Mouse (Mus musculus): ENCODE measurements around the gene Serinc3. TPM values are rescaled to one million over a fixed set of nuclear protein-coding genes. Genes with fewer than 3 reads are reported as not detected.

The Serinc3 gene
- polyA plus RNA-seq, 1 experiment from 2014 or later, result 54.3 TPM

DNA sequence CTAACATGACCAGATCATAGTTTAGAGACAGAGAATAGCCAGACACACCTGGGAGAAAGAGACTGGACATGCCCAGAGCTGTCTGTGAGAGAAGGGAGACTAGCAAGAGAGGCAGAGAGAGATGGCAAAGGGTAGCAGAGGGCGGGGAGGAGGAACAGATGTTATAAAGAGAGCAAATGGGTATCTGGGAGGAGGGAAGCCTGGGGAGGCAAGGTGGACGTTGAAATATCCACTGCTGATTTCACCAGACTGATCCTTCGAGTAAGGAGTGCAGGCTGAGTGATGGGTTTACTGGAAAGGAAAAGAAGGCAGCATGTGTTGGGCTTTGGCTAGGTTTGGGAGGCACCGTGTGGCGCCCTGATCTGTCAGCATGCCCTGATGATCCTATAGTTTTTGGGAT is 29.5 kb upstream of the Serinc3 start:
- H3K4me1 ChIP-seq (replicated peaks; ENCODE audit: control insufficient read depth, insufficient read depth, low read length), result peaks cover 35% of the 10 kb centered on the region
- DNase-seq (ENCODE audit: low spot score), result no peak
- peak overlapping the region; percentile 62 for H3K27ac ChIP-seq (ENCODE audit: low read depth)
- H3K36me3 ChIP-seq (ENCODE audit: control insufficient read depth, insufficient read depth, low read length), result no peaks in the 10 kb centered on the region
- WGBS, result 42% methylated on average over 5 of the region's 5 CpGs
- H3K9ac ChIP-seq (ENCODE audit: low read length), result 0 out of 2 replicates have a peak overlapping the region, but pooled peaks have one; percentile 13
- ATAC-seq (replicated peaks; ENCODE audit: low FRiP score, low TSS enrichment, low read depth), result no peak
- no peaks in the 10 kb centered on the region for H3K27me3 ChIP-seq (replicated peaks; ENCODE audit: control insufficient read depth, insufficient read depth, low read length)
- H3K4me3 ChIP-seq (ENCODE audit: low read depth, low read length), result no peak overlapping the region
- H3K9me3 ChIP-seq (ENCODE audit: control insufficient read depth, low read length), result no peaks in the 10 kb centered on the region
- peak overlapping the region; percentile 22; the same call in 1 of the 2 replicates for H3K4me2 ChIP-seq (ENCODE audit: low read length)

DNA sequence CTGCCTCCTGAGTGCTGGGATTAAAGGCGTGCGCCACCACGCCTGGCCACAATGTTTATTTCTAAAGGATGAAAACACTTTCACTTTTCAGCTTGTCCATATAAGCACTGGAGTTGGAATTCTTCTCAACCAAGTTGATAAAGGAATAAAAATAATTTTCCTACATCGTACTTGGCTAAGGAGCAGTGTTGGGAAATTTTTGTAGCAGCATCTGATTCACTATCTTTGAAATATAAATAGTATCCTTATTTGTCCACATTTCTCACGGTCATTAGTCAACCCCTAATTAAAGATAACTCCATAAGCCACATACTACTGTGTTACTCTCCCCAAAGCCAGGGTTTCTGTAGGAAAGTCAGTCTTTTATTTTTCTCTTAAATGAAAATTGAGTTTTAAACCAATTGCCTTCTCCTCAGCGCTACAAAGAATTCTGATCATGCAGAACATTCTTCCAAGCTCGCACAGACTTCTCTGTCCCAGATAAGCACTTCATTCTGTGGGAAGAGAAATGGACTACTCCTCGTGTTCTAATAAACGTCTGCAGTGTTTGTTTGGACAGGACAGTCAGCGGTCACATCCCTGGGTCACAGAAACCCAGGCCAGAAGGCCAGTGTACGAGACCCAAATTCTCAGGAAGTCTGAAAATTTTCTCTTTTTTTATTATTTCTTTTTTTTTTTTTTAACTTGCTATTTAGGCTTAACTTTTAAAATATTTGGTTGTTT is 26.1 kb upstream of the Serinc3 start:
- Histone ChIP-seq H3K36me3 (ENCODE audit: control insufficient read depth, insufficient read depth, low read length) (no peaks in the 10 kb centered on the region), H3K27ac (ENCODE audit: low read depth) (no peak overlapping the region), H3K4me3 (ENCODE audit: low read depth, low read length) (no peak overlapping the region), H3K4me1 (replicated peaks; ENCODE audit: control insufficient read depth, insufficient read depth, low read length) (peaks cover 29% of the 10 kb centered on the region), H3K27me3 (replicated peaks; ENCODE audit: control insufficient read depth, insufficient read depth, low read length) (no peaks in the 10 kb centered on the region), H3K9me3 (ENCODE audit: control insufficient read depth, low read length) (no peaks in the 10 kb centered on the region), H3K4me2 (ENCODE audit: low read length) (no peak overlapping the region), H3K9ac (ENCODE audit: low read length) (no peak overlapping the region)
- ATAC-seq (replicated peaks; ENCODE audit: low FRiP score, low TSS enrichment, low read depth), result no peak
- no peak for DNase-seq (ENCODE audit: low spot score)
- 63% methylated on average over 11 of the region's 11 CpGs for WGBS

GRCm38 (mm10) chr2:163667045-163667444 is 22.1 kb upstream of the Serinc3 start:
- Histone ChIP-seq H3K27me3 (replicated peaks; ENCODE audit: control insufficient read depth, insufficient read depth, low read length) (no peaks in the 10 kb centered on the region), H3K4me2 (ENCODE audit: low read length) (no peak overlapping the region), H3K4me1 (replicated peaks; ENCODE audit: control insufficient read depth, insufficient read depth, low read length) (0 out of 2 replicates have a peak, but pooled peaks cover 6% of the 10 kb centered on the region), H3K4me3 (ENCODE audit: low read depth, low read length) (no peak overlapping the region), H3K9ac (ENCODE audit: low read length) (no peak overlapping the region), H3K9me3 (ENCODE audit: control insufficient read depth, low read length) (no peaks in the 10 kb centered on the region), H3K36me3 (ENCODE audit: control insufficient read depth, insufficient read depth, low read length) (no peaks in the 10 kb centered on the region), H3K27ac (ENCODE audit: low read depth) (no peak overlapping the region)
- no peak for DNase-seq (ENCODE audit: low spot score)
- 91% methylated on average over 1 of the region's 1 CpGs for WGBS
- no peak for ATAC-seq (replicated peaks; ENCODE audit: low FRiP score, low TSS enrichment, low read depth)

DNA sequence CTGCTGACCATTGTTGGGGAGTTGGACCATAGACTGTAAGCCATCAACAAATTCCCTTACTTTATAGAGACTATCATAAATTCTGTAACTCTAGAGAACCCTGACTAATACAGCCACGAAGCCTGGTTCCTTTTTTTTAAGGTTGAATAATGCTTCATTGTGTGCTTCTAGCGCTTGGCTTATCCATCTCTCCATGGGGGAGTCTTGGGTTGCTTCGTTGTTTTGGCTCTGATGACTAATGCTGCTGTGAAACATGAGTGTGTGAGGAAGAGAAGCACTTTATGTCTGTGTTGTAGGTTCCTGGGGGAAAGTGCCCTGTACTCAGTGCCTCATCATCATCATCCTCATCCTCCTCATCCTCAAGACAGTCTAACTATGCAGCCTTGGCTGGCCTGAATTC is 19.0 kb upstream of the Serinc3 start:
- ATAC-seq (replicated peaks; ENCODE audit: low FRiP score, low TSS enrichment, low read depth), result no peak
- Histone ChIP-seq H3K4me2 (ENCODE audit: low read length) (no peak overlapping the region), H3K27me3 (replicated peaks; ENCODE audit: control insufficient read depth, insufficient read depth, low read length) (no peaks in the 10 kb centered on the region), H3K9ac (ENCODE audit: low read length) (no peak overlapping the region), H3K4me3 (ENCODE audit: low read depth, low read length) (no peak overlapping the region), H3K36me3 (ENCODE audit: control insufficient read depth, insufficient read depth, low read length) (no peaks in the 10 kb centered on the region), H3K4me1 (replicated peaks; ENCODE audit: control insufficient read depth, insufficient read depth, low read length) (peaks cover 11% of the 10 kb centered on the region), H3K9me3 (ENCODE audit: control insufficient read depth, low read length) (no peaks in the 10 kb centered on the region), H3K27ac (ENCODE audit: low read depth) (no peak overlapping the region)
- DNase-seq (ENCODE audit: low spot score), result no peak
- 57% methylated on average over 3 of the region's 3 CpGs for WGBS

DNA sequence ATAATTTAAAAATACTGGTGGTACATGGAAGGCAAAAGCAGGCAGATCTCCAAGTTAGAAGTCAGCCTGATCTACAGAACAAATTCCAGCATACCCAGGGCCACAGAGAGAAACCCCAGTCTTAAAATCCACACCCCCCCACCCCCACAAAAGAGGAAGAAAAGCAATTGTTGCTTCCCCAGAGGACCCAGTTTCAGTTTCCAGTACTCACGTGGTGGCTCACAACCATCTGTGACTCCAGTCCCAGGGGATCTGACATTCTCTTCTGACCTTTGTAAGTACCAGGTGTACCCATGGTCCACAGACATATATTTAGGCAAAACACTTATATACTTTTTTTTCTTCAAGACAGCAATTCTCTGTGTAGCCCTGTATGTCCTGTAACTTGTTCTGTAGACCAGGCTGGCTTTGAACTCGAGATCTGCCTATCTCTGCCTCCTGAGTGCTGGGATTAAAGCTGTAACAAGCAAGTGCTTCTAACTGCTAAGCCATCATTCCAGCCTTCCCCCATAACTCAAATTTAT is 17.8 kb upstream of the Serinc3 start:
- H3K36me3 ChIP-seq (ENCODE audit: control insufficient read depth, insufficient read depth, low read length), result no peaks in the 10 kb centered on the region
- 75% methylated on average over 2 of the region's 2 CpGs for WGBS
- no peak overlapping the region for H3K9ac ChIP-seq (ENCODE audit: low read length)
- ATAC-seq (replicated peaks; ENCODE audit: low FRiP score, low TSS enrichment, low read depth), result no peak
- no peak overlapping the region for H3K4me3 ChIP-seq (ENCODE audit: low read depth, low read length)
- no peaks in the 10 kb centered on the region for H3K9me3 ChIP-seq (ENCODE audit: control insufficient read depth, low read length)
- H3K27ac ChIP-seq (ENCODE audit: low read depth), result no peak overlapping the region
- H3K4me2 ChIP-seq (ENCODE audit: low read length), result no peak overlapping the region
- no peaks in the 10 kb centered on the region for H3K27me3 ChIP-seq (replicated peaks; ENCODE audit: control insufficient read depth, insufficient read depth, low read length)
- H3K4me1 ChIP-seq (replicated peaks; ENCODE audit: control insufficient read depth, insufficient read depth, low read length), result peaks cover 12% of the 10 kb centered on the region
- DNase-seq (ENCODE audit: low spot score), result no peak

- DNase-seq (ENCODE audit: low spot score) (no peak), ATAC-seq (replicated peaks; ENCODE audit: low FRiP score, low TSS enrichment, low read depth) (no peak)
- peaks cover 12% of the 10 kb centered on the region for H3K4me1 ChIP-seq (replicated peaks; ENCODE audit: control insufficient read depth, insufficient read depth, low read length)
- H3K4me2 ChIP-seq (ENCODE audit: low read length), result no peak overlapping the region
- no peaks in the 10 kb centered on the region for H3K36me3 ChIP-seq (ENCODE audit: control insufficient read depth, insufficient read depth, low read length)
- 92% methylated on average over 5 of the region's 5 CpGs for WGBS
- no peaks in the 10 kb centered on the region for H3K9me3 ChIP-seq (ENCODE audit: control insufficient read depth, low read length)
- H3K27ac ChIP-seq (ENCODE audit: low read depth), result no peak overlapping the region
- H3K27me3 ChIP-seq (replicated peaks; ENCODE audit: control insufficient read depth, insufficient read depth, low read length), result no peaks in the 10 kb centered on the region
- H3K9ac ChIP-seq (ENCODE audit: low read length), result no peak overlapping the region
- H3K4me3 ChIP-seq (ENCODE audit: low read depth, low read length), result no peak overlapping the region
These were observed 17.1 kb upstream of the Serinc3 start for GRCm38 (mm10) chr2:163662076-163662475.

GRCm38 (mm10) chr2:163661371-163661850 is 16.5 kb upstream of the Serinc3 start:
- WGBS, result 69% methylated on average over 6 of the region's 6 CpGs

GRCm38 (mm10) chr2:163660103-163660701 is 15.3 kb upstream of the Serinc3 start:
- H3K4me3 ChIP-seq (ENCODE audit: low read depth, low read length), result no peak overlapping the region
- peaks cover 12% of the 10 kb centered on the region for H3K4me1 ChIP-seq (replicated peaks; ENCODE audit: control insufficient read depth, insufficient read depth, low read length)
- no peak overlapping the region for H3K9ac ChIP-seq (ENCODE audit: low read length)
- no peaks in the 10 kb centered on the region for H3K27me3 ChIP-seq (replicated peaks; ENCODE audit: control insufficient read depth, insufficient read depth, low read length)
- no peak for DNase-seq (ENCODE audit: low spot score)
- H3K4me2 ChIP-seq (ENCODE audit: low read length), result no peak overlapping the region
- ATAC-seq (replicated peaks; ENCODE audit: low FRiP score, low TSS enrichment, low read depth), result no peak
- no peak overlapping the region for H3K27ac ChIP-seq (ENCODE audit: low read depth)
- no peaks in the 10 kb centered on the region for H3K36me3 ChIP-seq (ENCODE audit: control insufficient read depth, insufficient read depth, low read length)
- WGBS, result 81% methylated on average over 5 of the region's 5 CpGs
- no peaks in the 10 kb centered on the region for H3K9me3 ChIP-seq (ENCODE audit: control insufficient read depth, low read length)

More at GRCm38 (mm10) chr2:163661371-163661850, 16.5 kb upstream of the Serinc3 start:
- Histone ChIP-seq H3K9ac (ENCODE audit: low read length) (no peak overlapping the region), H3K27me3 (replicated peaks; ENCODE audit: control insufficient read depth, insufficient read depth, low read length) (no peaks in the 10 kb centered on the region), H3K4me1 (replicated peaks; ENCODE audit: control insufficient read depth, insufficient read depth, low read length) (peaks cover 12% of the 10 kb centered on the region), H3K4me2 (ENCODE audit: low read length) (no peak overlapping the region), H3K4me3 (ENCODE audit: low read depth, low read length) (no peak overlapping the region), H3K36me3 (ENCODE audit: control insufficient read depth, insufficient read depth, low read length) (no peaks in the 10 kb centered on the region), H3K27ac (ENCODE audit: low read depth) (no peak overlapping the region), H3K9me3 (ENCODE audit: control insufficient read depth, low read length) (no peaks in the 10 kb centered on the region)
- DNase-seq (ENCODE audit: low spot score) (no peak), ATAC-seq (replicated peaks; ENCODE audit: low FRiP score, low TSS enrichment, low read depth) (no peak)

Measured in intestine, embryonic 14.5 days (tissue).